Mouse (Mus musculus) heart, postnatal 4 days (tissue): Measurements from ENCODE around the gene Ogdh. TPM values are rescaled to one million over a fixed set of nuclear protein-coding genes. Genes with fewer than 3 reads are reported as not detected.

ENCODE experiments used
- DNase-seq: peaks from one replicate; pipeline ENCODE4 v3.0.0; 2021
- total RNA-seq, 2 experiments: library from RNA; stranded (reverse); gene quantifications; 2 replicates each; pipeline ENCODE4 v1.2.3; 2021

Gene Ogdh
- total RNA-seq, 2 experiments from 2014 or later = 874 to 885 TPM

DNA sequence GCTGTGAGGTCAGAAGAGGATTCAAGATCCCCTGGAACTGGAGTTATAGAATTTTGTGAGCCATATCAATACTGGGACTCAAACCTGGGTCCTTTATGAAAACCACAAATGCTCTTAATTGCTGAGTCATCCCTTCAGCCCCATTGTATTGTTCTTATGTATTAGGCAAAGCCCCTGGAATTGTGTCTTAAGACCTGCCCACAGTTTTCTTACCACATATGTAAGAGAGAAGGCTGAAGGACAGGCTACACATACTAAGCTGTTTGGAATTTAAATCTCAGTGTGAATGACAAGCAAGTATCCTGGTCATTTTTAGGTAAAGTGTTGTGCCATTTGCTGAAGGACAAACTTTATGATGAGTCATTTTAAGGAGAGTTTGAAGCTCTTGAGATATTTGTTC lies 4.6 kb downstream of the Ogdh start:
- no peak for DNase-seq

DNA sequence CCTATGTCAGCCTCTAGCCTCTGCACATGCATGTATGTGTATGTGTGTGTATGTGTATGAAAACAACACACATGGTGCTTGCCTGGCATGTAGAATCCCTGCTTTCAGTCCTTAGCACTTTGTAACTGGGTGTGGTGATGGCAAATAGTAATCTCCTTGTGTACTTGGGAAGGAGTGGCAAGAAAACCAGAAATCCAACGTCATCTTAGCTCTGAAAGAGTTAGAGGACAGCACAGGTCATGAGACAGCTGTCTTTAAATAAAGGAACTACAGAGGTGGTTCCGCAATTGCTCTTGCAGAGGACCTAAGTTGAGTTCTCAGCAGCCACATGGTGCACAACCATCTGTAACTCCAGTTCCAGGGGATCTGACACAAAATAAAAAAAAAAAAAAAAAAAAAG lies 8.0 kb downstream of the Ogdh start:
- no peak for DNase-seq

DNA sequence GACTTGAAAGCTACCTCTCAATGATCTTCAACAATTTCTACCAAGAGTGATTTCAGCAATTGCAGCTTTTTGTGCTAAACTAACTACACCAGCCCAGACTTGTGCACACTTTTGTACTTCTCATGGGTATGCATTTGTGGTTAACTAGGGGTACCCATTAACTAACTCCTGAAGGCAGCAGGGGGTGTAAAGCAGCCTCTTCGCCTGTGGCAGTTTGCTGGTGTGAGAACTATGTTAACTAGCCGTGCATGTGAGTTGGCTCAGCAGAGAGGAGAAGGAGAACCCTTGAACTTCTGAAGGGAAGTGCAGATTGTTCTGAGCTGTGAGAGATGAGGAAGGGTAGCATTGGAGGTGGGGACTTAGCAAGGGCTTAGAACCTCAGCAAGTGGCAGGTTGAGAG lies 11.4 kb downstream of the Ogdh start:
- DNase-seq = no peak

DNA sequence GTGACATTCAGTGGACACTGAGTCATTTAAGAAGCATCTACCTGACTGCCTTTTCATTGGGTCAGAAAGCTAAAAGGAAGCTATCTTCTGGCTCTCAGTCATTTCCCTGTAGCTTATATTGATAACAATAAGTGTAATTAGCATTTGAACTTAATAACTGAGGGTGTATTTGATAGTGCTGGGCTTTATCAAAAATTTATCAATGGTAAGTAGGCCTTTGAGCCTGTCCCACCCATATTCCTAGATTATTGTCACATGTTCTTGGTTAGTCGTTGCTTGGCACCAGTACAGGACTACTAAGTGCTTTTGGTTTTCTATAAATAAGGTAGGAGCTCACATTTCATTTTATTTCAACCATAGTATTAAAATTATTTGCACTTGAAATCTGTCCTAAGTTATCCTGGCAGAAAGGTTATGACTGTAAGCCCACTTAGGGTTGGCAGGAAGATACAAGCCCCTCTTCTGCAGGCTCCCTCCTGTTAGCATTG lies 14.6 kb downstream of the Ogdh start:
- DNase-seq = no peak

DNA sequence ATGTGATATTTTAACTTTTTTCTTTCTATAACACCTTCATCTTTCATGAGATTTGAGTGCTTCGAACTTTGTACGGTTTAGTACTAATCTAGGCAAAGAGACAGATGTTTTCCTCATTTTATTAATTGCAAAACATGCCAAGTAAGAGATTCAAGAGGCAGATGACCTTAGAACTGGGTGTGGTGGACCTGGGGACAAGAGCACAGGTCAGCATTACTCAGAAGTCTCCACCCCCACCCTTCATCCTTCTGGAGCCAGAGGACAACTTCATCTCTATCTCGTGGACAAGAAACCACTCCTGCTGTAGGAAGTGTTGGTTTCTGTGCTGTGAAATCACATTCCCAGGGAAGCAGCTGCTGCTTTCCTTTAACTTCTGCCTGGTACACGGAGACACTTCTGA lies 16.7 kb downstream of the Ogdh start:
- DNase-seq = no peak

DNA sequence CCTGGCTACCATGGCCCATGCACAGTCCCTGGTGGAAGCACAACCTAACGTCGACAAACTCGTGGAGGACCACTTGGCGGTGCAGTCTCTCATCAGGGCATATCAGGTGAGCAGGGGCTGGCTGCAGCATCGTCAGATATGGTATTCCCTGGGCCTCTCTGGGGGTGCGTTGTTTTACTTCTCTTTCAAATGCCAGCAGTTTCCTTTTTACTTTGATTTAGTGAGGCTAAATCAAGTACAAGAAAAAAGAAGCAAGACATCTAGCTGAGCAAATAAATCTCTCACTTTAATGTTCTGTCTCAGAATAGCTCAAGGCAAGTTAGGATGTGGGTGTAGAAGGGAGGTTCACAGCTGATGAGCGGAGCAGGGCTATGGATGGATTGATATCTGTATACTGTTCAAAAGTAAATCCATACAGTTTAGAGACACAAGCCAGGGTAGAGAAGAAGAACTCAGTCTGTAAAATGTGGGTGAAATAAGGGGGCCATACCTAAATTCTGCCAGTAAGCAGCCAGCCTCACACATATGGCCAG lies 22.5 kb downstream of the Ogdh start:
- DNase-seq = no peak

DNA sequence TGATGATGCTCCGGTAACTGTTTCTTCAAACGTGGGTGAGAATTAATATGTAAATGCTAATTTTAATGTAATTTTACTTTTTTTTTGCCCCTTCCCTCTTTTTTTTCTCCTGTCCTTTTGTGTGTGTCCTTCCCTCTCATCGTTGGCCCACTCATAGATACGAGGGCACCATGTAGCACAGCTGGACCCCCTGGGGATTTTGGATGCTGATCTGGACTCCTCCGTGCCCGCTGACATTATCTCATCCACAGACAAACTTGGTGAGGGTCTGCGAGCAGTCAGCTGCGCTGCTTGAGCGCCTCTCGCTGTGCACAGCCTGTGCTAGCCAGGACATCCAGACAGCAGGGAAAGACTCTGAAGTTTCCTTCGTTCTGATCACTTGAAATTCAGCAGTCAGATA lies 25.4 kb downstream of the Ogdh start:
- DNase-seq = no peak

DNA sequence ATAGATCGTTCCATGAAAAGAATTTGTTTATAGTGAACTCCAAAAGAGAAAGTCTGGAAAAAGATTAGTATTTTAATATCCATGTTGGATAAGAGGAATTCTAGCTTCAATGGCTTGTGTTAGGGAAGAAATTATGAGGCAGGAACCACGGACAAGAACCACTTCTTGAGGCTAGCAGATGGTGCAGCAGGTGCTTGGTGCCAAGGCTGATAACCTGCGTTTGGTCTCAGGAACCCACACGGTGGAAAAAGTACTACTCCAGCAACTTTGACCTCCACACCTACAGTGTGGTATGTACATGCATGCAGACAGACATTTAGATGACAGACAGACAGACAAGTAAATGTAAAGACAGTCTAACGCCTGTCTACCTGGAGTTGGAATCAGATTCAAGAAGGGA lies 27.1 kb downstream of the Ogdh start:
- no peak for DNase-seq

DNA sequence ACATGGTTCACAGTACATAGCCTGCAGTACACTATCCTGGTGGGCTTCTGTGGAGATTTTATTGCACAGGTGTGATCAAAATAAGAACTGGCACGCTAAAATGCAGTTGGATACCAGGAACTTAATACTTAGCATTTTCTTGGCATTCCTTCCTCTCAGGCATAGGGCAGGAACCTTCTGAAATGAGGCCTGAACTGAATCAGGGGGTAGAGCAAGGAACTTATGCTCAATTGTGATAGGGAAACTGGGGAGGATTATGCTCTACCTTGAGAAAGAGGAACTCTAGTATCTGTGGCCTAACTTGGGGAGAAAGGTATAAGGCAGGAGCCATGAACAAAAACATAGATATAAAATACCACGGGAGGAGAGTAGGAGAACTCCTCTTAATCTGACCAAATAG lies 27.9 kb downstream of the Ogdh start:
- DNase-seq = no peak

DNA sequence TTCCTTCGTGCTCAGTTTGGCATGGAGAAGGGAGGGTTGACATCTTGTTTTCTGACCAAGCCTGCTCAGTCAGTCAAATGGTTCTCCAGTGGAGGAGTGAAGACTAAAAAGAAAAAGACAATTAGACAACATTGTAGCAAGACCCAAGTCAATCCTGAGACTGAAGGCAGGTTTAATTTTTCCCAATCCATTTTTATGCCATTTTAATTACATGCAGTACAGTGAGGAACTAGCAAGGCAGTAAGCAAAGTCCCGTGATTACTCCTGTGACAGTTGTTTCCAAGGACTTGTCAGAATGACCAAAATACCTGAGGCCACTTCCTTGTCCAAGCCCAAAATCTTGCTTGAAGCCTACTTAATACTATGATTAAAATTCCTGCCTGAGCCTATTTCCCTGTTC lies 30.7 kb downstream of the Ogdh start:
- no peak for DNase-seq

DNA sequence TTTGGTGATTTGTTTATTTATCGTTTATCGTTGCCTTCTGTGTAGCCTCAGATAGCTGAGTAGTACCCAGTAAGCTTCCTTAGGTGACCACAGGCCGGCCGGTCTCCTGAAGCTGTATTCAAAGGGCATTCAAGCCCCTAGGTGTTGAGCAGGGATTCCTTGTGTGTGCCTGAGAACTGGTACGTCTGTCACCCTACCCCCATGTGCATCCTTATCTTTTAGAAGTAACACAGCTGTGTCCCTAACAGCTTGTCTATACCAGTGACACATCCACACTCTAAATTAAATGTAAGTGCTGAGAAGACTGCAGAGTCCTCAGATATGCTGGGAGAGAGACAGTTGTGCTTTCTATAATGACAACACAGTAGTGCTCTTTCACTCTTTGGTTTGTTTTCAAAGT lies 31.9 kb downstream of the Ogdh start:
- DNase-seq = no peak

DNA sequence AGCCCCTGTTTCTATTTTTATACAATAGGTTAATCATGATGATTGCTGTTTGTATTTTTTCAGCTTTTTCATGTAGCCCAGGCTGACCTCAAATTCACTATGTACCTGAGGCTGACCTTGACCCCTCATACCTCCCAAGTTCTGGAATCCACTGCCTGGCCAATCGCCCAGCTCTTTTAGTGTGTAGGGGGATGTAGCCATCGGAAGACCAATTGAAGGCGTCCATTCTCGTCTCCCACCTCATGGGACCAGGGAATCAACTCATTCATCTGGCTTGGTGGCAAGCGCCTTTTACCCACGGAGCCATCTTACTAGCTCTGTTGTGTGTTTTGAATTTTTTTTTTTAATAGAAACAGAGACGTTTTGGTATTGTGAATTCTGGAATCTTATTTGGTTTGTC lies 39.8 kb downstream of the Ogdh start:
- DNase-seq = no peak

DNA sequence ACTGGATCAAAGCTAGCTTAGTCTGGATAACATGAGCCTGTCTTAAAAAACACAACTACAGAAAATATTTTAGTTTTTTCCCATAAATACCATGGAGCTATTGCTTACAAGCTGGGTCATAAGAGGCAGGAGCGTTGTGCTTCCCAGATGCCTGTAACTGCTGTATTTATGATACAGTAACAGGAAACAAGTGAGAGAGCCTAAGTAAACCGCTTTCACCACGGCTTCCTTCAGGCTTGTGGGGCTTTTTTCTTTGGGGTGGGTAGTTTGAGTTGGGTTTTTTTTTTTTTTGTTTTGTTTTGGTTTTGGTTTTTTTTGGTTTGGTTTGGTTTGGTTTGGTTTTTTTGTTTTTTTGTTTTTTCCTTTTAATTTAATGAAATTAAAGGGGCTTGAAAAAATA lies 41.2 kb downstream of the Ogdh start:
- no peak for DNase-seq

DNA sequence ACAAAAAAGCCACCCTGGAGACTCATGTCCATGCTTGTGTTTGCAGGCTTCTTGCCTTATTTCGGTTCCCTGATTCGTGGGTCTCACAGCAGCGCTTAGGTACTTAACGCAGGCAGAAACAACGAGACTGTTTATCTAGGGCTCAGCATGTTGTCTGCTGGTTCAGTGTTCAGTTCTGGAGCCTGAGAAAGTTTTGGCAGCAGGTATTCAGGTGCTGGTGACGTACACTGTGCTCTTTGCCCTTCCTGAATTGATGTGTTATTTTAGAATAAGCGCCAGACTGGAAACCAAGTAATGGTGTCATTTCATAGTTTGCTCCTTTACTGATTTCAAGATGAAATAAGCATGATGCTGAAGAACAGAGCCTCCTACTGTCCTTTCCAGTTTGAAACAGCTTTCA lies 42.0 kb downstream of the Ogdh start:
- no peak for DNase-seq

DNA sequence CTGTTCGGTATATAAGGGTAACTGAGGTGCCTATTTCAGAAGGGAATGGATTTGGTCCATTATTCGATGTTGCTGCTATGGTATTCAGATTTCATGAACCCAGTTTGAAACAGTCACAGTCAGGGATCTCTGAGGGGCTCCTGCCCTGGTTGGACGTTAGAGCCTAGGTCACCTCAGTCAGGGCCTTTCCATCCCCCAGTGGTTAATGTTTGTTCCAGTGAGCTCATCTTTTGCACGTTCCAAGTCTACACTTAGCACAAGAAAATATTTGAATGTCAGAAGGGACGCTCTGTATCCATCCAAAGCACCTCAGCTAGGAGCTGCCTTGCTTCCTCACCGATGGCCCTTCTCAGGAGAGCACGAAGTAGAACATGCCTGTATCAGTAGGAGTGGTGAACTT lies 43.9 kb downstream of the Ogdh start:
- DNase-seq = no peak

DNA sequence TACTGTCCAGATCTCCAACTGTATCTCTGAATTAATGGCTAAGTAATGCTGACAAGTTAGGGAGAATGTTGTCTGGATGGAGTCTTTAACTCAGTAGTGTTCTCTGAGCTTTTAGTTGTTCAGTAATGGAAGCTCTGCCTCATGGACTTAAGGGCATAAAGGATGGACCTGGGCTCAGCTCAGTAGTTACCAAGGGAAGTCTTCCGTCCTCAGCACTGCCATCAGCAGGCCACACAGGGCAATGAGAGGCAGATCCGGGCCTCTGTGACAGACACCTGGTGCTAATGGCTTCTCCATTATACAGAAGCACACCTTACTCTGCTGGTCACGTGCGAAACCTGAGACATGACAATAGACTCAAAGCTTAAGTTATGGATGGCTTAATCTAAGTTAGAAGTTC lies 45.3 kb downstream of the Ogdh start:
- DNase-seq = no peak

DNA sequence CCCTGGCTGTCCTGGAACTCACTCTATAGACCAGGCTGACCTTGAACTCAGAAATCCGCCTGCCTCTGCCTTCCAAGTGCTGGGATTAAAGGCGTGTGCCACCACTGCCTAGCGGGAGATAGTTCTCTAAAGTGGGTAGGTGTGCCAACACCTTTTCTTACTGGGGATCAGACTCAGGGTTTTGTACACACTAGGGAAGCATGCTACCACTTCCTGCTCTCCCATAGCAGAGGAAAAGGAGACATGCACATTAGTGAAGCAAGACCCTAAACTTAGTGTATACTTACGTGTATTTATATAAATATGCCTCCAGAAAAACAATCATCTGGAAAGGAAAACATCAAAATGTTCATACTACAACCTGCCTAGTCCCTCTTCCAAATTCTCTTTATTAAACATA lies 54.5 kb downstream of the Ogdh start:
- no peak for DNase-seq

DNA sequence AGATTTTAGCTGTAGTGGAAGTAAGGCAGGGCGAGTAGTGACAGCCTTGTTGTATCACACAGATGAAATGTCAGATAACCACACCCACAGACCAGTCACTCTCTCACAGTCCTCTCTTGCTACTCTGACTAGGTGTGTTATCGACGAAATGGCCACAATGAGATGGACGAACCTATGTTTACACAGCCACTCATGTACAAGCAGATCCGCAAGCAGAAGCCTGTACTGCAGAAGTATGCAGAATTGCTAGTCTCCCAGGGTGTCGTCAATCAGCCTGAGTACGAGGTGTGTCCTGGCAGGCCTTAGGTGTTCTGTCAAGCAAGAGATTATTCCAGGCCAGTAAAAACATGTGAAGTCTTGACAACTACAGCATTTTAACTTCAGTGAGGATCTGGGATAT lies 55.5 kb downstream of the Ogdh start:
- DNase-seq = no peak

DNA sequence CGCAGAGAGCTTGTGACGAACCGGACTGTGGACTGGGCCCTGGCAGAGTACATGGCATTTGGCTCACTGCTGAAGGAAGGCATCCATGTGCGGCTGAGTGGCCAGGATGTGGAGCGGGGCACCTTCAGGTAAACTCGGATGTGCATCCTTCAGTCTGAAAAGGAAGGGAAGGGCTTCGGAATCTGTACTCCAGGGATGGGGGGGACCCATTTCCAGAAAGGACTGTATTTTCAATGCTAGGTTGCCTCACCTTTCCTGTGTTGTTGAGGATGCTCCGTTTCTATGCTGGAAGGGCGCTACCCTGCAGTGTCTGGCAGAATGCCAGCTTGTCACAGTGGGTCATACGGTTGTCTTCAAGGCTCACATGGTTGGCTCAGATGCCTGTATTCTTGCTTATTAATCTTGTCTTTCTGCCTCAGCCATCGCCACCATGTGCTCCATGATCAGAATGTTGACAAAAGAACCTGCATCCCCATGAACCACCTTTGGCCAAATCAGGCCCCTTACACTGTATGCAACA lies 57.3 kb downstream of the Ogdh start:
- no peak for DNase-seq

DNA sequence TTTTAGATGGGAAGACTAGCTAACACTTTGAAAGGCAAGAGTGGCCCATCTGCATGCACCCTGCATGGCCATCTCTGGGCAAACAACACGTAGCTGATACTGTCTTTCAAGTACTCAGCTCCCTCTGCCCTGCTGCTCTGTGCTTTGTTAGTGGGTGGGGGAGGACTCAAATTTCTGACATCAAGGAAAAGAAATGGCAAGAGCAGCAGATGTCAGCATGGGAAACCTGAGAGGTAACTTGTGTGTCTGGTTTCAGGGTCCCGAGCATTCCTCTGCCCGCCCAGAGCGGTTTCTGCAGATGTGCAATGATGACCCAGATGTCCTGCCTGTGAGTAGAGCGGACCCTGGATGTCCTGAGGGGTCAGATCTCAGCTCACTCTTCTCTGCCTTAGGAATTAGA lies 58.2 kb downstream of the Ogdh start:
- DNase-seq = no peak

DNA sequence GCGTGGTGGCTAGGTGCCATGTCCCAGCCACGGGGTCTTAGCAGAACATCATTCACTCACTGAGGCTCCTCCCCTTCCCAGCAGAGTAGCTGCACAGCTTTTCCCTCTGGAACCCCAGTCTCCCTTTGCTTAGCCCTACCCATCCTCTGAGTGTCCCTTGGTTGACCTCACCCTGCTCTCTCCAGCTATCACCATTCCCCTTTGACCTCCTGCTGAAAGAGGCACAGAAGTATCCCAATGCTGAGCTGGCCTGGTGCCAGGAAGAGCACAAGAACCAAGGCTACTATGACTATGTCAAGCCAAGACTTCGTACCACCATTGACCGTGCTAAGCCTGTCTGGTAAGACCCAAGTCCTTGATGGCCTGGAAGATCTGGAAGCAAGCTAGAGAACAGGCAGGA lies 63.7 kb downstream of the Ogdh start:
- DNase-seq = no peak

DNA sequence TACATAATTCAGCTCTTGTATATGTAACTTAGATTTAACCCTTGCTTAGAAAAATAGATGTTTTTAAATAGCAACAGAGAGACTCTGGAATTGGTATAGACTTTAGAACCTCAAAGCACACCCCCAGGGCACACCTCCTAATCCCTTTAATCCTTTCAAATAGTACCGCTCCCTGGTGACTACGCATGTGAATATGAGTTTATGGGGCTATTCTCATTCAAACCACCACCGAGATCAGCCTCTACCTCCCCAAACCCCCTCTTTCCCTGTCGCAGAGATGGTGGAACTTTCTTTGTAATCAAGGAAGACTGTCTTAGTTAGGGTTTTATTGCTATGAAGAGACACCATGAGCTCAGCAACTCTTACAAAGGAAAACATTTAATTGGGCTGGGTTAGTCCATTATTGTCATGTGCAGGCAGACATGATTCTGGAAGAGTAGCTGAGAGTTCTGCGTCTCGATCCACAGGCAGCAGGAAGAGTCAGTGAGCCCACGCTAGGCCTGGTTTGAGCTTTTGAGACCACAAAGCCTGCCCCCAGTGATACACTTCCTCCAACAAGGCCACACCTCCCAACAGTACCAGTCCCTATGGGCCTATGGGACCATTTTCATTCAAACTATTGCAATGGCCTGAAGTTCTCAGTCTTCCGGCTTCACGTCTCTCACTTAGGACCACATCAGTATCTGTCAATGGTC lies 73.3 kb downstream of the Ogdh start:
- DNase-seq = no peak

DNA sequence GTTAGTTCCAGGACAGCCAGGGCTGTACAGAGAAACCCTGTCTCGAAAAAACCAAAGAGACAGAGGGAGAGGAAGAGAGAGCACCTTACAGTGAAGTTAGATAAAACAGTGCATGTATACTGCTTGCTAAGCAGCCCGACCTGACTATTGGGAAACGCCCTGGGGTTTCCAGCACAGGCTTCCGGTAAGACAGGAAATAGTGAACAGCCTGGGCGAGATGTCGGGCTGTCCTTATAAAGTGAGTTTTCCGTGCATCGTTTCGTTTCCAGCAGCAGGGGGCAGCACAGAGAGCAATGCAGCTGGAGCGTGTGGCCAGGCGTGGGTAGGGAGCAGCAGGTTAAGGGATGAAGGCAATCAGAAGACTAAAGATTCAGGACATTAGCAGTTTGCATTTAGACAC lies 74.5 kb downstream of the Ogdh start:
- DNase-seq = peak; percentile 84

DNA sequence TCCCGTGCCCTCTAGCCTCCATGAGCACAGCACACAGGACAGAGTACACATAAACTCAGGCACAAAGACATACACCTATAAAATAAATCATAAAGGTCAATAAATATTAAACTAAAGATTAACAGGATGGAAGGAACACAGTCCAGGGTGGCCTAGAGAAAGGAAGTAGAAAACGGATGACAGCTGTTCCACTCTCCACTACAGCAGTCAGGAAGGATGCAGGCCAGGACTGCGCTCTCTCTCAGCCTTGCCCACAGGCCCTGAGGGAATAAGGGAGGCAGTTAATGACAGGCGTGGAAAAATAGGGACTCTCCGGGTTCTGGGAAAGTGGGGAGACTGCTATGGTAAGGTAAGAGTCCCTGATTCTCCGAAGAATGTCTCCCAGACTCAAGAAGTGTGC lies 75.0 kb downstream of the Ogdh start:
- DNase-seq = no peak

DNA sequence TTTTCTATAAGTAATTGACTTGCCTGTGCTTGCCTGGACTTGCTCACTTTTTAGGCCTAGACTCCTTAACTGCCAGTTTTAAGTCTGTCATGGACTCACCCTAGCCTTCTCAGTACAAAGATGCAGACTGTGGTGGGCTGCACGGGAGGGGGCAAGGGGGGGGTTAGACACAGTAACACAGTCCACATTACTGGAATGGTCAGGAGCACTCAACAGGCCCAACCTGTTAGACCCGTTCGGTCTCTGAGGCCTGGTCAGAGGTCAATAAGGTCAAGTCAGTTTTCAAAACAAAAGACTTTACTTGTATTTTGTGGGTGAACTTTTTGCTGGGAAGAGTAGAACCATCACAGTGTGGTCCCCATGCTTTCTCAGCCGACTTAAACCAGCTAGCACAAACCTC lies 75.7 kb downstream of the Ogdh start:
- DNase-seq = no peak
